Mouse (Mus musculus) embryonic facial prominence, embryonic 10.5 days (tissue): ENCODE measurements at regions not wholly inside any gene's neighbourhood (a gene's known extent, or its start where the extent isn't known, plus 50 kb on each side); places are given as distances from the start of the nearest gene placed in this dataset.

Experiments used
- DNase-seq: peaks from one replicate; pipeline ENCODE4 v3.0.0-alpha.2; 2017; ENCODE audit warnings: low spot score
- H3K27ac ChIP-seq: fragments of 300-500 bp; sonication (generic); replicated peaks from 2 replicates; pipeline ENCODE4 v1.5.1; 2016; ENCODE audit warnings: mild to moderate bottlenecking
- H3K27me3 ChIP-seq: fragments of 300-500 bp; sonication (generic); replicated peaks from 2 replicates; pipeline ENCODE4 v1.6.1; 2016; ENCODE audit warnings: low read depth, mild to moderate bottlenecking; ENCODE audit not compliant: poor library complexity, severe bottlenecking
- H3K36me3 ChIP-seq: fragments of 300-500 bp; sonication (generic); replicated peaks from 2 replicates; pipeline ENCODE4 v1.6.1; 2016; ENCODE audit warnings: mild to moderate bottlenecking, moderate library complexity
- H3K4me1 ChIP-seq: fragments of 300-500 bp; sonication (generic); 2 replicates; pipeline ENCODE4 v1.6.1; 2016
- H3K4me3 ChIP-seq: fragments of 300-500 bp; sonication (generic); 2 replicates; pipeline ENCODE4 v1.5.1; 2016; ENCODE audit warnings: mild to moderate bottlenecking, moderate library complexity
- H3K9me3 ChIP-seq: fragments of 300-500 bp; sonication (generic); 2 replicates; pipeline ENCODE4 v1.6.1; 2016; ENCODE audit warnings: mild to moderate bottlenecking
- WGBS: fragments of 180-500 bp; shearing (Covaris S2); methylation state at CpG from one replicate; pipeline ENCODE4 v1.1.7; 2016; 5-methylcytosine and 5-hydroxymethylcytosine counted together

- WGBS: 87% methylated on average over 3 of the region's 3 CpGs
- H3K4me1 ChIP-seq: no peaks in the 10 kb centered on the region
These were observed 343.3 kb upstream of the Ctso start for GRCm38 (mm10) chr3:81589109-81589508.

GRCm38 (mm10) chr3:81629157-81629556, 303.2 kb upstream of the Ctso start:
- H3K4me3 ChIP-seq: no peak overlapping the region
- no peaks in the 10 kb centered on the region for H3K9me3 ChIP-seq
- no peak for DNase-seq
- no peaks in the 10 kb centered on the region for H3K36me3 ChIP-seq
- no peak overlapping the region for H3K27ac ChIP-seq
- WGBS: 48% methylated on average over 2 of the region's 2 CpGs
- no peaks in the 10 kb centered on the region for H3K27me3 ChIP-seq
- H3K4me1 ChIP-seq: no peaks in the 10 kb centered on the region

More at GRCm38 (mm10) chr3:81589109-81589508, 343.3 kb upstream of the Ctso start:
- no peaks in the 10 kb centered on the region for H3K36me3 ChIP-seq
- no peak for DNase-seq
- H3K9me3 ChIP-seq: peaks cover 2% of the 10 kb centered on the region; the same call in 1 of the 2 replicates
- H3K27me3 ChIP-seq: no peaks in the 10 kb centered on the region
- no peak overlapping the region for H3K27ac ChIP-seq
- no peak overlapping the region for H3K4me3 ChIP-seq

GRCm38 (mm10) chr3:81658490-81658889, 273.9 kb upstream of the Ctso start:
- H3K4me1 ChIP-seq: 0 out of 2 replicates have a peak, but pooled peaks cover 3% of the 10 kb centered on the region
- H3K9me3 ChIP-seq: no peaks in the 10 kb centered on the region
- no peak for DNase-seq
- H3K4me3 ChIP-seq: no peak overlapping the region
- H3K36me3 ChIP-seq: no peaks in the 10 kb centered on the region
- no peak overlapping the region for H3K27ac ChIP-seq
- 46% methylated on average over 3 of the region's 3 CpGs for WGBS
- H3K27me3 ChIP-seq: no peaks in the 10 kb centered on the region

GRCm38 (mm10) chr3:81661620-81662019, 270.8 kb upstream of the Ctso start:
- Histone ChIP-seq H3K36me3 (no peaks in the 10 kb centered on the region), H3K27ac (no peak overlapping the region), H3K4me3 (no peak overlapping the region), H3K9me3 (no peaks in the 10 kb centered on the region), H3K27me3 (no peaks in the 10 kb centered on the region), H3K4me1 (0 out of 2 replicates have a peak, but pooled peaks cover 6% of the 10 kb centered on the region)
- WGBS: 51% methylated on average over 1 of the region's 1 CpGs
- no peak for DNase-seq

- H3K4me1 ChIP-seq: 0 out of 2 replicates have a peak, but pooled peaks cover 6% of the 10 kb centered on the region
- WGBS: 45% methylated on average over 2 of the region's 2 CpGs
- DNase-seq: peak; percentile 12
- H3K27ac ChIP-seq: no peak overlapping the region
- no peaks in the 10 kb centered on the region for H3K27me3 ChIP-seq
- no peaks in the 10 kb centered on the region for H3K9me3 ChIP-seq
- no peak overlapping the region for H3K4me3 ChIP-seq
- no peaks in the 10 kb centered on the region for H3K36me3 ChIP-seq
These were observed 266.1 kb upstream of the Ctso start for GRCm38 (mm10) chr3:81666262-81666661.

GRCm38 (mm10) chr3:81676570-81676969, 255.8 kb upstream of the Ctso start:
- 85% methylated on average over 1 of the region's 1 CpGs for WGBS
- H3K36me3 ChIP-seq: no peaks in the 10 kb centered on the region
- no peaks in the 10 kb centered on the region for H3K4me1 ChIP-seq
- H3K9me3 ChIP-seq: no peaks in the 10 kb centered on the region
- H3K4me3 ChIP-seq: no peak overlapping the region
- H3K27ac ChIP-seq: no peak overlapping the region
- DNase-seq: no peak
- no peaks in the 10 kb centered on the region for H3K27me3 ChIP-seq

- H3K4me1 ChIP-seq: no peaks in the 10 kb centered on the region
- no peaks in the 10 kb centered on the region for H3K27me3 ChIP-seq
- 51% methylated on average over 1 of the region's 1 CpGs for WGBS
- H3K9me3 ChIP-seq: no peaks in the 10 kb centered on the region
- H3K36me3 ChIP-seq: no peaks in the 10 kb centered on the region
- no peak overlapping the region for H3K4me3 ChIP-seq
- DNase-seq: no peak
- H3K27ac ChIP-seq: no peak overlapping the region
These were observed 230.3 kb upstream of the Ctso start for GRCm38 (mm10) chr3:81701974-81702697.

GRCm38 (mm10) chr3:81718911-81719310, 213.5 kb upstream of the Ctso start:
- Histone ChIP-seq H3K36me3 (no peaks in the 10 kb centered on the region), H3K4me3 (no peak overlapping the region), H3K4me1 (no peaks in the 10 kb centered on the region), H3K27ac (no peak overlapping the region), H3K9me3 (no peaks in the 10 kb centered on the region), H3K27me3 (no peaks in the 10 kb centered on the region)
- DNase-seq: no peak
- 90% methylated on average over 1 of the region's 1 CpGs for WGBS

- H3K36me3 ChIP-seq: no peaks in the 10 kb centered on the region
- no peak overlapping the region for H3K27ac ChIP-seq
- no peak overlapping the region for H3K4me3 ChIP-seq
- DNase-seq: no peak
- WGBS: 86% methylated on average over 8 of the region's 8 CpGs
- no peaks in the 10 kb centered on the region for H3K4me1 ChIP-seq
- H3K9me3 ChIP-seq: no peaks in the 10 kb centered on the region
- no peaks in the 10 kb centered on the region for H3K27me3 ChIP-seq
These were observed 196.9 kb upstream of the Ctso start for GRCm38 (mm10) chr3:81735463-81735862.

- Histone ChIP-seq H3K9me3 (no peaks in the 10 kb centered on the region), H3K27ac (no peak overlapping the region), H3K4me1 (no peaks in the 10 kb centered on the region), H3K4me3 (no peak overlapping the region), H3K36me3 (no peaks in the 10 kb centered on the region), H3K27me3 (no peaks in the 10 kb centered on the region)
- no peak for DNase-seq
These were observed 195.6 kb upstream of the Ctso start for GRCm38 (mm10) chr3:81736838-81737237.

GRCm38 (mm10) chr3:81742124-81742523, 190.3 kb upstream of the Ctso start:
- Histone ChIP-seq H3K36me3 (no peaks in the 10 kb centered on the region), H3K27ac (no peak overlapping the region), H3K4me3 (no peak overlapping the region), H3K9me3 (no peaks in the 10 kb centered on the region), H3K4me1 (no peaks in the 10 kb centered on the region), H3K27me3 (no peaks in the 10 kb centered on the region)
- WGBS: 43% methylated on average over 5 of the region's 5 CpGs
- no peak for DNase-seq

GRCm38 (mm10) chr3:81750164-81750563, 182.2 kb upstream of the Ctso start:
- WGBS: 70% methylated on average over 1 of the region's 1 CpGs
- no peak overlapping the region for H3K4me3 ChIP-seq

GRCm38 (mm10) chr3:81752955-81753354, 179.4 kb upstream of the Ctso start:
- Histone ChIP-seq H3K9me3 (no peaks in the 10 kb centered on the region), H3K27me3 (no peaks in the 10 kb centered on the region), H3K4me1 (no peaks in the 10 kb centered on the region), H3K27ac (no peak overlapping the region), H3K36me3 (no peaks in the 10 kb centered on the region), H3K4me3 (no peak overlapping the region)
- no peak for DNase-seq
- 74% methylated on average over 4 of the region's 4 CpGs for WGBS

More at GRCm38 (mm10) chr3:81750164-81750563, 182.2 kb upstream of the Ctso start:
- Histone ChIP-seq H3K4me1 (no peaks in the 10 kb centered on the region), H3K36me3 (no peaks in the 10 kb centered on the region), H3K9me3 (no peaks in the 10 kb centered on the region), H3K27ac (no peak overlapping the region), H3K27me3 (no peaks in the 10 kb centered on the region)
- DNase-seq: no peak
